Mouse (Mus musculus): ENCODE results near the gene Irf2bp2.

Gene Irf2bp2

DNA sequence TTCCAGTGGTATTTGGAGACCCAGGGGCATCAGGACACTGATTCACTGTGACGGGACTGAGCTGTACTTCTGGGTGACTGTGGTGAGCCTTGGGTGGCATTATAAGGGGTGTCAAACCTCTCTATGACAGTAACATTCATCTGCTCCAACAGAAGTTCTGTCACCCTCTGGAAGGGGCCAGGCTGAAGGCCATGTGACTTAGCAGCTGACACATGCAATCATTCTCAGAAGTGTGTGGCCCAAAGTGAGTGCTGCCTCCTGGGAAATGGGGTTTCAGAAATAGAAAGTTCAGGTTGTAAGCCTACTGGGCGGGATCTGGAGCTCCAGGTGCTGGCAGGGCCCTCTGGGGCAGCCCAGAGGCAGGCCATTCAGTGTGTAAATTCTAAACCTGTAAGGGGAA, 26.1 kb downstream of the Irf2bp2 start:
- no peak for DNase-seq (ENCODE audit: low spot score)

DNA sequence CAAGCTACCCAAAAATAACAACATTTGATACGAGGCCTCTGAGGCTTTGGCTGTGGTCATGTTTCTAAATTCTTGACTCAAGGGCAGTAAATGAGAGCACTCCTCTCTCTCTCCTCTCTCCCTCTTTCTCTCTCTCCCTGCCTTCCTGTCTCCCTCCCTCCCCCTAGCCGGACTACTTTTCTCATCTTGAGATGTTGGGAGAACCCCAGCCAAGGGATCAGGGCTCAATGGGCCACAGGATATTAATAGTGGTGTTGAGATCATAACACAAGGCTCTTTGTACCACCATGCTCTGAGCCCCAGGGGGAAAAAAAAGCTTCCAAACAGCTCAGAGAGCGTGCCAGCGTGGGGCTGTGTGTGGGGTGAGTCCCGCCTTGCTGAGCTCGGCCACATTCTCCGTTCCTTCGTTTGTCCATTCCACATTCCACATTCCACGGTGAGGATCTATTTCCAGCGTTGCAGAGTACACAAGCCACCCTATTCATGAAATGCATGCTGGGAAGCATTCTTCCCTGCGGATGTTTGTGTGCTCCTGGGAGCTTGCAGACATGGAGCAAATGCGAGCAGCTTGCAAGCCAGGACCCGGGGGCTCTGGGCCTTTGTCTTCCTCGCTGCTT, 27.2 kb downstream of the Irf2bp2 start:
- peak; percentile 78 for DNase-seq (ENCODE audit: low spot score)

GRCm38 (mm10) chr8:126565954-126566445, 27.8 kb downstream of the Irf2bp2 start:
- peak; percentile 55 for DNase-seq (ENCODE audit: low spot score)

- DNase-seq (ENCODE audit: low spot score) = no peak
These were observed 28.5 kb downstream of the Irf2bp2 start for GRCm38 (mm10) chr8:126565231-126565781.

DNA sequence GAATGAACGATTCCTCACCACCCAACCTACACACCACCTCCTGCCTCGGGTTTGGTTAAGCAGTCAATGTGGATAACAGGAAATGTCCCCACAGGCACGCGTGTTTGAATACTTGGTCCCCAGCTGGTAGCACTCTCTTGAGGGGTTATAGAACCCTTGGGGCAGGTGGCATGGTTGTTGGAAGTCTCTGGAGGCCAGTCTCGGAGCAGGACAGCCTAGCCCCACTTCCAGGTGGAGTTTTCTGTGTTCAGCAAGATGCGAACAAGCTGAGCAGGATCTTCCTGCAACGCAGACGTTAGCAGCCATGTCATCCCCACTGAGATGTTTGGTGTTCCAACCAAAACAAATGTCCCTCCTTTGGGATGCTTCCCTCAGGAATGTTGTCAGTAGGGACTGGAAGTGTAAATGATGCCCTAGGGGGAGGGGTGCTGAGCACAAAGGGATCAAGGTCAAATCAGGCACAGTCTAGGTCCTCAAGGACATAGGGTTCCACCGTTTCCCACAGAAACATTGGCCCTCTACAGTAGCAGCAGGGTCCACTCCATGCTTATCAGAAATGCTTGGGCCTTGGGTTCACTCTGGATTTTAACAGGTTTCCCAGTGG, 29.1 kb downstream of the Irf2bp2 start:
- no peak for DNase-seq (ENCODE audit: low spot score)

DNA sequence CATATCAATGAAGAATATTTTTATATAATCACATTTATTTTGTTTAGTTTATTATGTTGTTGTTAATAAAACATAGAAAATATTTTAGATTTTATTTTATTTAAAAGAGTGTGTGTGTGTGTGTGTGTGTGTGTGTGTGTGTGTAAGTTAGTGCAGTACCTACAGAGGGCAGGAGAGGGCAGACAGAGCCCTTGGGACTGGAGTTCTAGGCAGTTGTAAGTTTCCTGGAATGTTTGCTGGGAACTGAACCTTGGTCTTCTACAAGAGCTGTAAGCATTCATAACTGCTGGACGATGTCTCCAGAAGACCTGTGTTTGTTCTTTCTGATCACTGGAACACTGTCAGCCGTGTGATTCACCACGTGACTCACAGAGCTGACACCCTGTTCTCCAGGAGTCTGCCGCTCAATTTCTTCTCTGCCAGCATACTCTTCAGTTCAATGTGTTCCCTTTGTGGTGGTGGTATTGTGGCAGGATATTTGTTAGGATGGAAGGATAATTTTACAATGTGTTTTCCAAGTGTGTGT, 32.4 kb downstream of the Irf2bp2 start:
- no peak for DNase-seq (ENCODE audit: low spot score)

- DNase-seq (ENCODE audit: low spot score) = no peak
These were observed 35.3 kb downstream of the Irf2bp2 start for GRCm38 (mm10) chr8:126558400-126558953.

DNA sequence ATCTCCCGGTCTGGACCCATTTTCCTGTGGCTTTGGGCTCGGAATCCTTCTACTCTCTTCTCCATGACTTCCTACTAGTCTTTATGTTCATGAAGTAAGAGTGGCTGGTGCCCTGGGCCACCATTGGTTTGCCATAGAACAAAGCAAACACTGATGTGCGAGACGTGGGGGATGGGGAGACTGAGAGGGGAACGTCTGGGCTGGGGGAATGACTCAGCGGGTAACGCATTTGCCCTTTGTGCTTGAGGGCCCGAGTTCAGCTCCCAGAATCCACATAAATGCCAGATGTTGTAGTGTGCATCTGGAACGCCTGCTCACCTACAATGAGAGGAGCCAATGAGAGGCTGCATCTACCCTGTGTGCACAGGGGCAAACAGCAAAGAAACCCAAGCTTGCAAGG, 36.4 kb downstream of the Irf2bp2 start:
- no peak for DNase-seq (ENCODE audit: low spot score)

DNA sequence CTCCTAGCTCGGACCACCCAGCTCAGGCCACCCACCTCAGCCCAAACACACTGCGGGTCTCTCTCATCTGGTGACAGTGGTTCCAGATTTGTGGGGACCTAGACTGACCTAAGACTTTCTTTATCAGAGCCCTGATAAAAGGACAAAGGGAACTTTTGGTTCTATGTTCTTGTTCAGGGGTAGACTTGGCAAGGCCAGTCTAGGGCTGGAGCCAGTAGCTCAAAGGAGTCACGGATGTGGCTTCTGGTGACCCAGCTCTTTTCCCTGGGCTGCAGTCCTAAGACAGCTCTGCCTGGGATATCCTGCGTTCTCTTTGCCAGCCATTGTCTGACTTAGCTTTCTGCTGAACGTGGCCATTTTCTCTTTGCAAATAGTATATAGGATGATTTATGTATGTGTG, 37.1 kb downstream of the Irf2bp2 start:
- DNase-seq (ENCODE audit: low spot score) = no peak

- peak; percentile 61 for DNase-seq (ENCODE audit: low spot score)
These were observed 39.0 kb downstream of the Irf2bp2 start for GRCm38 (mm10) chr8:126554741-126555140.

DNA sequence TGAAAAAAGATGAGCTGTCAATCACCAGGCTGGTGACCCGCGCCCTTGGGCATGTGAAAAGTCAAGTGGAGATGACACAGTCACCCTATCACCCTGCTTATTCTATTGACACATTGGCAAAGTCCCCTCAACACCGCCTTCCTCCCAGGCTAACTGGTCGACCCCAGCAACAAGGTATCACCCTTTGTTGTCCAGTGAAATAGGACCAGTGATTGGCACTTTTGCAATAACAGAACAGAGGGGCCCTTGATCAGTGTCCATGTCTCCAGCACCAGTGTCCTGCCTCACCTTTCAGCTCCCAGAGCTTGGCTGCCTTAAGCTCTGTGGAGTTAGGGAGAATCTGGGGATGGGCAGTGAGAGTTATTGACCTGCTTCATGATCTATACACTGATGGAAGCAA, 41.9 kb downstream of the Irf2bp2 start:
- no peak for DNase-seq (ENCODE audit: low spot score)

GRCm38 (mm10) chr8:126550944-126551357, 42.8 kb downstream of the Irf2bp2 start:
- DNase-seq (ENCODE audit: low spot score) = peak; percentile 82

GRCm38 (mm10) chr8:126547841-126548240, 45.9 kb downstream of the Irf2bp2 start:
- DNase-seq (ENCODE audit: low spot score) = peak; percentile 53

DNA sequence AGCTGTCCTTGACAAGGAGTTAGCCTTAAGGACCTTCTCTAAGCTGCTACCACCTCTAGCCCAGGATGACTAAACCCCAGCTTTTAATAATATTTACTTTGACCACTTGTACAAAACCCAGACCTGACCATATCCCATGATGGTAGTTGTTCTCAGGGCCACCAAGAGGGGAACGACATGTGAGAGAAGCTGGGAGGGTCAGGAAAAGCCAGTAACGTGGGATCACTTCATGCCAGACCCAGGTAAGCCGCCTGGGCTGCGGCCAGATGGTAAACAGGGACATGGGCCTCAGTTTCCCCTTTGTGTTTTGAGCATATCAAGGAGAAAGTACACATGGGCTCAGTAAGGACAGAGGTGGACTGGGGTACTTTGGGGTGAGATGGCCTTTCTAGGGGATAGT, 46.4 kb downstream of the Irf2bp2 start:
- DNase-seq (ENCODE audit: low spot score) = no peak

DNA sequence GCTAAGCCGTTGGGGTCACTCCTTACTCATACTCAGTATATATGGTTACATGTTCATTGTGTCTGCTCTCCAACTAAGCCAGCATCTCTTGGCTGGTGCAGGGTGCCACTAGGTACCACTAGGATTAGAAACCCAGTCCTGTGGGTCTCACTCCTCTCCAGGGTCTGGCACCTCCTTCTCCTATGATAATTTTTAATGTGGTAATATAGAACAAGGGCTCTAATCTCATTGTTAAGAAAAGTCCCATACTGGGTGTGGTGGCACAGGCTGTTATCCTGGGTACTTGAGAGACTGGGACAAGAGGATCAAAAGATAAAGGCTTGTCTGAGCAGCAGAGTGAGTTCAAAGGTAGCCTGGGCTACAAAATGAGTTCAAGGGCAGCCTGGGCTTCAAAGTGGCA, 47.3 kb downstream of the Irf2bp2 start:
- DNase-seq (ENCODE audit: low spot score) = no peak

DNA sequence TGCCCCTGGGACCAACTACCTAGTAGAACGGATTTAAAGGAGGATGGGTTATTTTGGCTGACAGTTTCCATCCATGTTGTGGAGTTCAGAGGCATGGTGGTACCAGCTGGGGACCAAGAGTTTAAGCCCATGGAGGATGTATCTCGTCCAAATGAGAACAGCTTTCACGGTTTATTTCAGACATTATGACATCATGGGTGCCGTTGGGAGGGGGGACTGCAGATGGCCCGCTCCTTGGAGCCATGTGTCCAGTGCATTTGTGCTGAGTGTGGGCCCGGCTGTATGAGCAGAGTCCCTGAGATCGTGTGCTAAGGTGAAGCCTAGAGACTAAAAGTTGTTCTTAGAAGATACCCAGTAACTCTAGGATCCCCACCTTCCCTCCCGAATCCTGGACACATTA, 50.4 kb downstream of the Irf2bp2 start:
- DNase-seq (ENCODE audit: low spot score) = no peak

DNA sequence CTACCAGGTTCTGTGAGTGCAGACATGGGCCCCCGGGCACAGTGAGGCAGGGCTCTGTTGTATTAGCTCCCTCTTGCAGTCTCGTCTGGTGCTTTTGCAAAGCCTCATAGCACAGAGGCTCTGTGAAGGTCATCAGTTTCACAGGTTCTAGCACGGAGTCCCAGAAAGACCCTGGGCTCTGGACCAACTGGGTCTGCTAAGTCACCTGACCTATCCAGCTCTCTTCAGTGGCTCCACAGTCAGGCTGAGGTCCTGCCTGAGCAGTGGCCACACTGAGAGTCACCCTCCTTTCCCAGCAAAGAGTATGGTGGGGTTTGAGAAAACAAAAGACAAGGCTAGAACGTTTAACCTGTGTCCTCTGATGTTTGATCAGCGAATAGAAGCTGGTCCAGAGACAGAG, 51.0 kb downstream of the Irf2bp2 start:
- no peak for DNase-seq (ENCODE audit: low spot score)

DNA sequence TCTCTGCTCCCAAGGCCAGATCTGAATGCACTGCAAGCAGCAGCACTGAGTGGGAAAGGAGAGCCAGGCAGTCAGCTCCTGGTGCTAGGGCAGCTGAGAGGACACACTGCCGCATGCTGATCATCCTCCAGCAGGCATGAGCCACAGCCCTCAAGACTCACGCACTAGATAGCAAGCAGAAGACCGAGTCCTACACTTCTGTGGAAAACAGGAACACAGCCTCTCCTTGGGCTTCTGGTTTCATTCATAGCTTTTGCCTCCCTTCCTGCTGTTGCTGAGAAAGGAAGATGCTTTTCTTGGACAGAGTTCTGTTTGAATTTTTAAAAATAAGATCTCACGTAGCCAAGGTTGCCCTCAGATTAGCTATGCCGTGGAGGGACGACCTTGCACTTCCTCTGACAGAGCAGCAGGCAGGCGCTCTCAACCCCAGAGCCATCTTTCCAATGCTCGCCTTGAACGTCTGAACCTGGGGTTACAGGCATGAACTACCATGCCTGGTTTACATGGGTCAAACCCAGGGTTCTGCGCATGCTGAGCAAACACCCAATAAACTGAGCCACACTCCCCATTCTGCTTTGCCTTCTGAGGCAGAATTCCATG, 51.6 kb downstream of the Irf2bp2 start:
- DNase-seq (ENCODE audit: low spot score) = no peak

GRCm38 (mm10) chr8:126540298-126540697, 53.5 kb downstream of the Irf2bp2 start:
- DNase-seq (ENCODE audit: low spot score) = no peak

- peak; percentile 76 for DNase-seq (ENCODE audit: low spot score)
These were observed 54.3 kb downstream of the Irf2bp2 start for GRCm38 (mm10) chr8:126539355-126540093.

- no peak for DNase-seq (ENCODE audit: low spot score)
These were observed 55.0 kb downstream of the Irf2bp2 start for GRCm38 (mm10) chr8:126538648-126539354.
